In the genomic region with DNA sequence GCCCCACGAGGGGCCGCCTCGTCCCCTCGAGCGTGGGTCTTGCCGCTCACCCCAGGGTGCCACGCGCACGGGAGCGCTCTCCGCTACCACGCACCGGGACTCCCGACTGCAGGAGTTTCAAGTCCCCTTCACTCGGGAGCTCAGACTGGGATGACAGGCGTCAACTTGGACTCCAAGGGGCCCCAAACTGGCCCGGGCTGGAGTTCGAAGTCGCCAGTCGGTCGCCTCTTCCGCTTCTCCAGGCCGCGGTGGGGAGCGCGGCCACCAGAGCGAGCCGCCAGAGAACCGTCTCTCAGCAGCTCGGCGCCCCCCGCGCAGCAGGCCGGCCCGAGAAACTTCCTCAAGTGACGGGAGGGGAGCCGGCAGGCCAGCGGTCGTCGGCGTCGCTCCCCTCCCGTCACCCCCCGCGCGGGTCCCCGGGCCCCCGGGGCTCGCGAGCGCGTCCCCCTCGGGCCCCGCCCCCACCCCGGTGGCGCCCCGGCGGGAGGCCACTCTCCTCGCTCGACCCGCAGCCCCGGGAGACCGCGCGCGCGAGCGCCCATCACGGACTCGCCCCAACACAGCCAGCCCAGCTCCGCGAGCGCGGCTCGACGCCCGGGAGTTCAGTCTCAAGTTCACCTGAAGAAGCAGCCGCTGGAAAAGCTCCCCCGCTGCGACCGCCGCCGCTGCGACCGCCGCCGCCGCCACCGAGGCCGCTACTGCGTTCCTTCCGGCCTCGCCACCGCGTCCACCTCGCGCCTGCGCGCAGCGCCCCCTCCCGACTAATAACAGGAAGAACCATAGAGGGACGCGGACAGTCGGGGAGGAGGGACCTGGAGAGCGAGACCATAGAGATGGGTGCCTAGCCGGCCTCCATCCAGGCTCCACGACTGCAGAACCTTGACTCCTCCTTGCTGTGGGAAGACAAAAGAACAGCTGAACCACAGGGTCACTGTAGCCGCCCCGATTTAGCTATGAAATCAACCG, we compare ENCODE assay signal across 7 mouse cellular contexts. TPM values are rescaled to one million over a fixed set of nuclear protein-coding genes. Genes with fewer than 3 reads are reported as not detected.
A peak's percentile ranks its signal among the peaks of the same experiment; 100 is the strongest.
DNase-seq lines count a peak whose midpoint lies in the region; ATAC-seq and TF ChIP-seq lines count a peak whose summit lies in the region.

A gene (minus strand): TSS at position 714 of the 966 bp plus-strand sequence.

- H3K27me3 ChIP-seq in embryonic facial prominence, embryonic 10.5 days (replicated peaks; ENCODE audit: low read depth, poor library complexity, severe bottlenecking) = no peaks in the 10 kb centered on the region
- no peaks in the 10 kb centered on the region for H3K27me3 ChIP-seq in intestine, postnatal 0 days (replicated peaks; ENCODE audit: control insufficient read depth, insufficient read depth, low read length)
- H3K27me3 ChIP-seq in midbrain, embryonic 12.5 days = no peaks in the 10 kb centered on the region
- H3K27me3 ChIP-seq in small intestine, adult 2 months (ENCODE audit: control insufficient read depth, insufficient read depth, low read length) = no peaks in the 10 kb centered on the region

- TF ChIP-seq CTCF in intestine, postnatal 0 days (IDR thresholded peaks at IDR 0.05; ENCODE audit: low read depth) = peak; percentile 94
- peak; percentile 69; the same call in 1 of the 2 replicates for TF ChIP-seq CTCF in small intestine, adult 2 months (IDR thresholded peaks at IDR 0.05; ENCODE audit: extremely low read depth, insufficient read length, insufficient replicate concordance, low read depth, low read length)

- intact Hi-C loops in left cerebral cortex, postnatal 4 days (cut with DNase I) = no loop called here

- peaks cover 3% of the 10 kb centered on the region; the same call in 1 of the 2 replicates for H3K9me3 ChIP-seq in embryonic facial prominence, embryonic 10.5 days
- H3K9me3 ChIP-seq in intestine, postnatal 0 days (ENCODE audit: control insufficient read depth) = no peaks in the 10 kb centered on the region
- H3K9me3 ChIP-seq in midbrain, embryonic 12.5 days = no peaks in the 10 kb centered on the region

- peak within 1 kb of the TSS; percentile 96 for H3K27ac ChIP-seq in embryonic facial prominence, embryonic 10.5 days (replicated peaks)
- H3K27ac ChIP-seq in intestine, postnatal 0 days (ENCODE audit: low read depth, low read length) = peak within 1 kb of the TSS; percentile 93
- peak within 1 kb of the TSS; percentile 94 for H3K27ac ChIP-seq in midbrain, embryonic 12.5 days (replicated peaks)
- H3K27ac ChIP-seq in small intestine, adult 2 months (ENCODE audit: insufficient read depth, low read depth, low read length) = peak within 1 kb of the TSS; percentile 55; the same call in 1 of the 2 replicates

- H3K9ac ChIP-seq in intestine, postnatal 0 days (ENCODE audit: low read depth, low read length) = peak within 1 kb of the TSS; percentile 96
- peak within 1 kb of the TSS; percentile 89 for H3K9ac ChIP-seq in midbrain, embryonic 12.5 days (replicated peaks)

- peak; percentile 93 for TF ChIP-seq POLR2A in small intestine, adult 2 months (IDR thresholded peaks at IDR 0.05; ENCODE audit: low read depth, low read length)

- DNase-seq in adrenal gland, postnatal 10 days = peak; percentile 95
- DNase-seq in embryonic facial prominence, embryonic 10.5 days (ENCODE audit: low spot score) = peak; percentile 95
- no peak for DNase-seq in gonadal fat pad, adult 2 months (ENCODE audit: low read depth)
- peak; percentile 94 for DNase-seq in left cerebral cortex, postnatal 4 days

- peaks cover 24% of the 10 kb centered on the region for H3K4me1 ChIP-seq in embryonic facial prominence, embryonic 10.5 days
- H3K4me1 ChIP-seq in intestine, postnatal 0 days (replicated peaks; ENCODE audit: control insufficient read depth, insufficient read depth, low read length) = peaks cover 14% of the 10 kb centered on the region
- peaks cover 8% of the 10 kb centered on the region for H3K4me1 ChIP-seq in midbrain, embryonic 12.5 days
- peaks cover 7% of the 10 kb centered on the region; the same call in 1 of the 2 replicates for H3K4me1 ChIP-seq in small intestine, adult 2 months (ENCODE audit: control insufficient read depth, insufficient read depth, insufficient read length, low read length)

- H3K4me2 ChIP-seq in intestine, postnatal 0 days (replicated peaks; ENCODE audit: low read depth) = peak within 1 kb of the TSS; percentile 95
- H3K4me2 ChIP-seq in midbrain, embryonic 12.5 days (replicated peaks) = peak within 1 kb of the TSS; percentile 92

- WGBS in embryonic facial prominence, embryonic 10.5 days = 1% methylated on average over 110 of the region's 110 CpGs
- 1% methylated on average over 106 of the region's 110 CpGs for WGBS in intestine, postnatal 0 days
- WGBS in midbrain, embryonic 12.5 days = 1% methylated on average over 97 of the region's 110 CpGs
- 1% methylated on average over 109 of the region's 110 CpGs for WGBS in small intestine, adult 2 months

- ATAC-seq in intestine, postnatal 0 days = peak; percentile 95
- ATAC-seq in midbrain, embryonic 12.5 days (ENCODE audit: low FRiP score, low read depth) = peak; percentile 96

- H3K4me3 ChIP-seq in embryonic facial prominence, embryonic 10.5 days = peak within 1 kb of the TSS; percentile 87
- peak within 1 kb of the TSS; percentile 94 for H3K4me3 ChIP-seq in intestine, postnatal 0 days (ENCODE audit: low read depth, low read length)
- peak within 1 kb of the TSS; percentile 93 for H3K4me3 ChIP-seq in midbrain, embryonic 12.5 days
- peak within 1 kb of the TSS; percentile 68 for H3K4me3 ChIP-seq in small intestine, adult 2 months (ENCODE audit: low read depth, low read length)

- H3K36me3 ChIP-seq in embryonic facial prominence, embryonic 10.5 days (replicated peaks) = peaks cover 22% of the 10 kb centered on the region
- no peaks in the 10 kb centered on the region for H3K36me3 ChIP-seq in intestine, postnatal 0 days (ENCODE audit: control insufficient read depth, insufficient read depth)
- no peaks in the 10 kb centered on the region for H3K36me3 ChIP-seq in midbrain, embryonic 12.5 days
- no peaks in the 10 kb centered on the region for H3K36me3 ChIP-seq in small intestine, adult 2 months (ENCODE audit: control insufficient read depth, insufficient read depth, low read length)

RNA-seq across cellular contexts. Expression of the gene that starts here (rescaled TPM):
- total RNA-seq in adrenal gland, postnatal 10 days (2021) = 10 to 100 TPM; 35.8 to 48.3 TPM
- 50.5 and 53.9 TPM in 2 replicates for polyA plus RNA-seq in embryonic facial prominence, embryonic 10.5 days (2016; fragmentation: Nextera tagmentation; extraction: Ambion mirVana)
- 20.6 and 21.5 TPM in 2 replicates for polyA plus RNA-seq in gonadal fat pad, adult 2 months (2012; rRNA removed)
- polyA plus RNA-seq in intestine, postnatal 0 days (2015; fragmentation: Nextera tagmentation; extraction: Ambion mirVana) = 16.9 and 20.6 TPM in 2 replicates
- 10 to 100 TPM; 41.9 to 42.5 TPM for total RNA-seq in left cerebral cortex, postnatal 4 days (2021)
- polyA plus RNA-seq in midbrain, embryonic 12.5 days (2016; fragmentation: Nextera tagmentation; extraction: Ambion mirVana) = 49.8 and 51.1 TPM in 2 replicates
- 10.3 and 24.3 TPM in 2 replicates for polyA plus RNA-seq in small intestine, adult 2 months (2012; rRNA removed)
